Mouse (Mus musculus) bone marrow, adult 2 months (tissue): ENCODE measurements around the gene Tns3.

ENCODE experiments used
- CTCF ChIP-seq: fragments of 200-500 bp; IDR thresholded peaks from 2 replicates; pipeline ENCODE4 v1.5.1; 2011; ENCODE audit warnings: low read length, control low read depth; ENCODE audit not compliant: control insufficient read depth, insufficient read depth
- POLR2A ChIP-seq: fragments of 200-500 bp; IDR thresholded peaks from 2 replicates; pipeline ENCODE4 v1.6.1; 2011; ENCODE audit warnings: low read depth, mild to moderate bottlenecking, control low read depth, low read length, borderline replicate concordance; ENCODE audit not compliant: control insufficient read depth

- TF ChIP-seq POLR2A, result no peak
- no peak for TF ChIP-seq CTCF
Observed at GRCm38 (mm10) chr11:8513359-8514253, 150.7 kb downstream of the Tns3 start.
